Mouse (Mus musculus): ENCODE data around the gene Fam98b. TPM values are rescaled to one million over a fixed set of nuclear protein-coding genes. Genes with fewer than 3 reads are reported as not detected.

Fam98b gene
- total and polyA plus RNA-seq, 3 experiments, result 11.1 to 83.5 (median 22.3) TPM

GRCm38 (mm10) chr2:117288291-117288690 is 38.8 kb downstream of the Fam98b start:
- Histone ChIP-seq H3K27me3 (replicated peaks) (no peaks in the 10 kb centered on the region), H3K9ac (ENCODE audit: insufficient read depth, low read depth) (no peak overlapping the region), H3K27ac (ENCODE audit: insufficient read depth, low read depth) (no peak overlapping the region), H3K4me1 (ENCODE audit: control insufficient read depth in 1 of 2, insufficient read depth in 2 of 2) (no peaks in the 10 kb centered on the region), H3K36me3 (replicated peaks in 1 of 2; ENCODE audit: control insufficient read depth in 1 of 2, insufficient read depth in 1 of 2, low read length in 1 of 2) (no peaks in the 10 kb centered on the region), H3K4me2 (ENCODE audit: insufficient read depth, low read depth, poor library complexity, severe bottlenecking) (no peak overlapping the region), H3K9me3 (replicated peaks; ENCODE audit: low read length) (no peaks in the 10 kb centered on the region), H3K4me3 (replicated peaks in 1 of 3; ENCODE audit: low read depth in 2 of 3, low read length in 2 of 3, poor library complexity in 1 of 3) (no peak overlapping the region), H3K79me2 (replicated peaks; ENCODE audit: control insufficient read depth, extremely low read depth, insufficient read depth, poor library complexity, severe bottlenecking) (no peaks in the 10 kb centered on the region)
- no peak for TF ChIP-seq TCF12 (IDR thresholded peaks at IDR 0.05; ENCODE audit: low read depth, low read length)
- TF ChIP-seq PAX5 (IDR thresholded peaks at IDR 0.05; ENCODE audit: low read length), result no peak
- no peak for TF ChIP-seq ZC3H11A (IDR thresholded peaks at IDR 0.05; ENCODE audit: low read depth, low read length)
- TF ChIP-seq CHD1 (IDR thresholded peaks at IDR 0.05; ENCODE audit: low read depth, low read length), result no peak
- no peak for TF ChIP-seq E2F4 (IDR thresholded peaks at IDR 0.05; ENCODE audit: insufficient replicate concordance, low read depth, low read length)
- TF ChIP-seq MAZ (IDR thresholded peaks at IDR 0.05; ENCODE audit: low read depth, low read length), result no peak
- no peak for DNase-seq (ENCODE audit: extremely low read depth)
- in situ Hi-C loops (cut with MboI; ENCODE audit: low pct_ligation_motif_present, low pct_unique_long_range_greater_than_20kb, low sequenced_read_pairs) (no loop called here), dilution Hi-C loops (cut with MboI; ENCODE audit: extremely low pct_ligation_motif_present, extremely low pct_unique_long_range_greater_than_20kb, low sequenced_read_pairs) (no loop called here)

- in situ Hi-C loops (cut with MboI; ENCODE audit: low pct_ligation_motif_present, low pct_unique_long_range_greater_than_20kb, low sequenced_read_pairs) (no loop called here), dilution Hi-C loops (cut with MboI; ENCODE audit: extremely low pct_ligation_motif_present, extremely low pct_unique_long_range_greater_than_20kb, low sequenced_read_pairs) (no loop called here)
- H3K36me3 ChIP-seq (replicated peaks in 1 of 2; ENCODE audit: control insufficient read depth in 1 of 2, insufficient read depth in 1 of 2, low read length in 1 of 2), result no peaks in the 10 kb centered on the region
- no peaks in the 10 kb centered on the region for H3K79me2 ChIP-seq (replicated peaks; ENCODE audit: control insufficient read depth, extremely low read depth, insufficient read depth, poor library complexity, severe bottlenecking)
- peak overlapping the region; percentile 72 for H3K9ac ChIP-seq (ENCODE audit: insufficient read depth, low read depth)
- H3K4me2 ChIP-seq (ENCODE audit: insufficient read depth, low read depth, poor library complexity, severe bottlenecking), result no peak overlapping the region; the same call in 1 of the 2 replicates
- peaks cover 15 to 47% of the 10 kb centered on the region in 2 experiments for H3K4me1 ChIP-seq (ENCODE audit: control insufficient read depth in 1 of 2, insufficient read depth in 2 of 2)
- H3K27me3 ChIP-seq (replicated peaks), result no peaks in the 10 kb centered on the region
- no peaks in the 10 kb centered on the region for H3K9me3 ChIP-seq (replicated peaks; ENCODE audit: low read length)
- H3K4me3 ChIP-seq (replicated peaks in 1 of 3; ENCODE audit: low read depth in 2 of 3, low read length in 2 of 3, poor library complexity in 1 of 3), result peak overlapping the region; percentile 50 to 71 (median 61)
- no peak overlapping the region for H3K27ac ChIP-seq (ENCODE audit: insufficient read depth, low read depth)
- DNase-seq (ENCODE audit: extremely low read depth), result peak; percentile 62
- no peak for TF ChIP-seq BHLHE40 (IDR thresholded peaks at IDR 0.05; ENCODE audit: low read depth, low read length)
- no peak for TF ChIP-seq CHD1 (IDR thresholded peaks at IDR 0.05; ENCODE audit: low read depth, low read length)
- peak; percentile 75 for TF ChIP-seq CHD2 (IDR thresholded peaks at IDR 0.05; ENCODE audit: low read length)
- no peak for TF ChIP-seq PAX5 (IDR thresholded peaks at IDR 0.05; ENCODE audit: low read length)
- no peak for TF ChIP-seq RAD21 (IDR thresholded peaks at IDR 0.05; ENCODE audit: low read depth, low read length)
- no peak for TF ChIP-seq SMC3 (IDR thresholded peaks at IDR 0.05; ENCODE audit: low read depth, low read length)
- TF ChIP-seq TBP (conservative IDR thresholded peaks at IDR 0.05; ENCODE audit: low read depth, low read length), result peak; percentile 59; the same call in 1 of the 2 replicates
- TF ChIP-seq NRF1 (IDR thresholded peaks at IDR 0.05; ENCODE audit: low read depth, low read length), result 0 out of 2 replicates have a peak, but pooled peaks have one; percentile 16
- no peak for TF ChIP-seq USF1 (IDR thresholded peaks at IDR 0.05; ENCODE audit: low read depth, low read length)
- peak; percentile 42; the same call in 1 of the 2 replicates for TF ChIP-seq MXI1 (IDR thresholded peaks at IDR 0.05; ENCODE audit: low read depth, low read length)
- peak; percentile 84 for TF ChIP-seq HCFC1 (IDR thresholded peaks at IDR 0.05; ENCODE audit: low read depth, low read length)
- TF ChIP-seq MAFK (IDR thresholded peaks at IDR 0.05; ENCODE audit: insufficient replicate concordance, low read length), result no peak
- no peak for TF ChIP-seq ETS1 (conservative IDR thresholded peaks at IDR 0.05; ENCODE audit: low read depth, low read length)
- no peak for TF ChIP-seq ZNF384 (IDR thresholded peaks at IDR 0.05; ENCODE audit: low read depth, low read length)
- no peak for TF ChIP-seq POLR2AphosphoS2 (IDR thresholded peaks at IDR 0.05; ENCODE audit: low read depth, low read length)
- 0 out of 2 replicates have a peak, but pooled peaks have one; percentile 41 for TF ChIP-seq MAZ (IDR thresholded peaks at IDR 0.05; ENCODE audit: low read depth, low read length)
- TF ChIP-seq POLR2A (IDR thresholded peaks at IDR 0.05; ENCODE audit: low read depth, low read length), result peak; percentile 53
- TF ChIP-seq UBTF (IDR thresholded peaks at IDR 0.05; ENCODE audit: low read depth, low read length), result no peak
- TF ChIP-seq RCOR1 (conservative IDR thresholded peaks at IDR 0.05; ENCODE audit: low read depth, low read length), result no peak
- TF ChIP-seq GABPA (IDR thresholded peaks at IDR 0.05; ENCODE audit: insufficient replicate concordance, low read depth, low read length), result no peak
- no peak for TF ChIP-seq JUND (conservative IDR thresholded peaks at IDR 0.05; ENCODE audit: low read depth, low read length)
- TF ChIP-seq EP300 (IDR thresholded peaks at IDR 0.05; ENCODE audit: low read length), result no peak
- peak; percentile 53; the same call in 1 of the 2 replicates for TF ChIP-seq IRF4 (IDR thresholded peaks at IDR 0.05; ENCODE audit: low read depth, low read length)
- peak; percentile 81 for TF ChIP-seq ELF1 (IDR thresholded peaks at IDR 0.05; ENCODE audit: low read depth, low read length)
- TF ChIP-seq JUN (IDR thresholded peaks at IDR 0.05; ENCODE audit: insufficient read depth, low read depth, low read length), result no peak
- peak; percentile 66 for TF ChIP-seq TCF12 (IDR thresholded peaks at IDR 0.05; ENCODE audit: low read depth, low read length)
- 0 out of 2 replicates have a peak, but pooled peaks have one; percentile 57 for TF ChIP-seq KAT2A (IDR thresholded peaks at IDR 0.05; ENCODE audit: insufficient replicate concordance, low read length)
- TF ChIP-seq MAX (IDR thresholded peaks at IDR 0.05; ENCODE audit: low read length), result no peak
Observed at GRCm38 (mm10) chr2:117299596-117300448, 50.3 kb downstream of the Fam98b start.
